Mouse (Mus musculus): ENCODE measurements around the gene Klre1. TPM values are rescaled to one million over a fixed set of nuclear protein-coding genes. Genes with fewer than 3 reads are reported as not detected.
"Not testable (repeated sequence)": the region's sequence is repeated elsewhere in the genome, so short reads cannot be mapped to it uniquely, and the experiment has no call there.

The Klre1 gene
- polyA plus RNA-seq, 1 experiment: not detected

- Histone ChIP-seq H3K27me3 (replicated peaks) (peaks cover 2% of the 10 kb centered on the region), H3K9me3 (no peaks in the 10 kb centered on the region), H3K36me3 (replicated peaks; ENCODE audit: low read length) (no peaks in the 10 kb centered on the region), H3K4me1 (peaks cover 3% of the 10 kb centered on the region; the same call in 1 of the 2 replicates), H3K4me3 (replicated peaks) (no peak overlapping the region)
- TF ChIP-seq FLI1 (IDR thresholded peaks at IDR 0.05; ENCODE audit: low read length) (no peak), GATA1 (IDR thresholded peaks at IDR 0.05; ENCODE audit: borderline replicate concordance, low read length) (no peak)
Observed at GRCm38 (mm10) chr6:129581274-129581673, 3.6 kb downstream of the Klre1 start.

GRCm38 (mm10) chr6:129581896-129582295, 4.2 kb downstream of the Klre1 start:
- peaks cover 2% of the 10 kb centered on the region for H3K27me3 ChIP-seq (replicated peaks)
- H3K36me3 ChIP-seq (replicated peaks; ENCODE audit: low read length): no peaks in the 10 kb centered on the region
- no peaks in the 10 kb centered on the region for H3K9me3 ChIP-seq
- H3K4me3 ChIP-seq (replicated peaks): no peak overlapping the region
- peaks cover 3% of the 10 kb centered on the region; the same call in 1 of the 2 replicates for H3K4me1 ChIP-seq
- no peak for TF ChIP-seq GATA1 (IDR thresholded peaks at IDR 0.05; ENCODE audit: borderline replicate concordance, low read length)
- no peak for TF ChIP-seq FLI1 (IDR thresholded peaks at IDR 0.05; ENCODE audit: low read length)

GRCm38 (mm10) chr6:129583014-129583413, 5.3 kb downstream of the Klre1 start:
- peaks cover 2% of the 10 kb centered on the region for H3K27me3 ChIP-seq (replicated peaks)
- no peaks in the 10 kb centered on the region for H3K36me3 ChIP-seq (replicated peaks; ENCODE audit: low read length)
- TF ChIP-seq FLI1 (IDR thresholded peaks at IDR 0.05; ENCODE audit: low read length): no peak
- no peak for TF ChIP-seq GATA1 (IDR thresholded peaks at IDR 0.05; ENCODE audit: borderline replicate concordance, low read length)
- no peak overlapping the region for H3K4me3 ChIP-seq (replicated peaks)
- no peaks in the 10 kb centered on the region for H3K9me3 ChIP-seq
- peaks cover 3% of the 10 kb centered on the region; the same call in 1 of the 2 replicates for H3K4me1 ChIP-seq

GRCm38 (mm10) chr6:129591508-129591907, 13.8 kb downstream of the Klre1 start, which contains the start of gene Klrd1:
Klrd1 (plus strand) TSS chr6:129591782.
- H3K36me3 ChIP-seq (replicated peaks; ENCODE audit: low read length): no peaks in the 10 kb centered on the region
- no peaks in the 10 kb centered on the region for H3K9me3 ChIP-seq
- TF ChIP-seq FLI1 (IDR thresholded peaks at IDR 0.05; ENCODE audit: low read length) (no peak), GATA1 (IDR thresholded peaks at IDR 0.05; ENCODE audit: borderline replicate concordance, low read length) (no peak)
- no peaks in the 10 kb centered on the region for H3K27me3 ChIP-seq (replicated peaks)
- H3K4me3 ChIP-seq (replicated peaks): peak within 1 kb of the TSS; percentile 64
- H3K4me1 ChIP-seq: peaks cover 3% of the 10 kb centered on the region; the same call in 1 of the 2 replicates

- no peaks in the 10 kb centered on the region for H3K9me3 ChIP-seq
- no peaks in the 10 kb centered on the region for H3K4me1 ChIP-seq
- no peak overlapping the region for H3K4me3 ChIP-seq (replicated peaks)
- no peak for TF ChIP-seq GATA1 (IDR thresholded peaks at IDR 0.05; ENCODE audit: borderline replicate concordance, low read length)
- TF ChIP-seq FLI1 (IDR thresholded peaks at IDR 0.05; ENCODE audit: low read length): no peak
- no peaks in the 10 kb centered on the region for H3K27me3 ChIP-seq (replicated peaks)
- H3K36me3 ChIP-seq (replicated peaks; ENCODE audit: low read length): no peaks in the 10 kb centered on the region
Observed at GRCm38 (mm10) chr6:129608372-129608771, 30.7 kb downstream of the Klre1 start.

- TF ChIP-seq GATA1 (IDR thresholded peaks at IDR 0.05; ENCODE audit: borderline replicate concordance, low read length) (no peak), FLI1 (IDR thresholded peaks at IDR 0.05; ENCODE audit: low read length) (no peak)
- no peak within 1 kb of the TSS for H3K4me3 ChIP-seq (replicated peaks)
- H3K9me3 ChIP-seq: no peaks in the 10 kb centered on the region
- H3K4me1 ChIP-seq: no peaks in the 10 kb centered on the region
- no peaks in the 10 kb centered on the region for H3K36me3 ChIP-seq (replicated peaks; ENCODE audit: low read length)
- H3K27me3 ChIP-seq (replicated peaks): no peaks in the 10 kb centered on the region
Observed at GRCm38 (mm10) chr6:129623735-129624134, 46.0 kb downstream of the Klre1 start, which contains the start of gene Klrk1. Klrk1 (minus strand) TSS chr6:129623864.

GRCm38 (mm10) chr6:129631046-129631445, 53.3 kb downstream of the Klre1 start:
- not testable (repeated sequence) for H3K9me3 ChIP-seq; H3K27me3 ChIP-seq (replicated peaks); H3K4me1 ChIP-seq; H3K36me3 ChIP-seq (replicated peaks; ENCODE audit: low read length); H3K4me3 ChIP-seq (replicated peaks)

Other genes starting within 250 kb of the Klre1 start
- not detected in 2 replicates for gene 4922502D21Rik, start 246.1 kb upstream of the Klre1 start, polyA plus RNA-seq (2012; ENCODE audit: insufficient read depth, low replicate concordance)
- 0.67 TPM in 1 of 2 replicates, not detected in the other for gene Clec12a, start 235.2 kb upstream of the Klre1 start, polyA plus RNA-seq (2012; ENCODE audit: insufficient read depth, low replicate concordance)
- gene Clec12b, start 192.0 kb upstream of the Klre1 start, polyA plus RNA-seq (2012; ENCODE audit: insufficient read depth, low replicate concordance): not detected in 2 replicates
- 10.7 and 19.5 TPM in 2 replicates for gene Clec1b, start 180.6 kb upstream of the Klre1 start, polyA plus RNA-seq (2012; ENCODE audit: insufficient read depth, low replicate concordance)
- gene Clec9a, start 169.0 kb upstream of the Klre1 start, polyA plus RNA-seq (2012; ENCODE audit: insufficient read depth, low replicate concordance): not detected in 2 replicates
- gene Clec1a, start 125.9 kb upstream of the Klre1 start, polyA plus RNA-seq (2012; ENCODE audit: insufficient read depth, low replicate concordance): not detected in 2 replicates
- gene Olr1, start 70.7 kb upstream of the Klre1 start, polyA plus RNA-seq (2012; ENCODE audit: insufficient read depth, low replicate concordance): 0.21 TPM in 1 of 2 replicates, not detected in the other
- gene Tmem52b, start 65.3 kb upstream of the Klre1 start, polyA plus RNA-seq (2012; ENCODE audit: insufficient read depth, low replicate concordance): not detected in 2 replicates
- gene Gabarapl1, start 44.7 kb upstream of the Klre1 start, polyA plus RNA-seq (2012; ENCODE audit: insufficient read depth, low replicate concordance): 25.5 and 160 TPM in 2 replicates
- not detected in 2 replicates for gene Klrd1, start 13.9 kb downstream of the Klre1 start, polyA plus RNA-seq (2012; ENCODE audit: insufficient read depth, low replicate concordance)
- not detected in 2 replicates for gene Klrk1, start 46.0 kb downstream of the Klre1 start, polyA plus RNA-seq (2012; ENCODE audit: insufficient read depth, low replicate concordance)
- gene Klrc3, start 65.4 kb downstream of the Klre1 start, polyA plus RNA-seq (2012; ENCODE audit: insufficient read depth, low replicate concordance): not detected in 2 replicates
- not detected in 2 replicates for gene Klrc2, start 82.8 kb downstream of the Klre1 start, polyA plus RNA-seq (2012; ENCODE audit: insufficient read depth, low replicate concordance)
- gene Klrc1, start 101.1 kb downstream of the Klre1 start, polyA plus RNA-seq (2012; ENCODE audit: insufficient read depth, low replicate concordance): not detected in 2 replicates
- gene Klri1, start 139.2 kb downstream of the Klre1 start, polyA plus RNA-seq (2012; ENCODE audit: insufficient read depth, low replicate concordance): not detected in 2 replicates
- gene Klri2, start 162.6 kb downstream of the Klre1 start, polyA plus RNA-seq (2012; ENCODE audit: insufficient read depth, low replicate concordance): not detected in 2 replicates
- not detected in 2 replicates for gene Gm156, start 206.4 kb downstream of the Klre1 start, polyA plus RNA-seq (2012; ENCODE audit: insufficient read depth, low replicate concordance)